Mouse (Mus musculus) cortical plate, adult 2 months (tissue): ENCODE results near the gene Ssu72. TPM values are rescaled to one million over a fixed set of nuclear protein-coding genes. Genes with fewer than 3 reads are reported as not detected.

ENCODE experiments used
- H3K27ac ChIP-seq: fragments of 200-500 bp; 2 replicates; pipeline ENCODE4 v1.5.1; 2012; ENCODE audit warnings: low read length, control low read depth, inconsistent platforms; ENCODE audit not compliant: insufficient read depth
- H3K4me1 ChIP-seq: fragments of 200-500 bp; 2 replicates; pipeline ENCODE4 v1.6.1; 2011; ENCODE audit warnings: low read length; ENCODE audit not compliant: control insufficient read depth, insufficient read depth
- H3K4me3 ChIP-seq: fragments of 200-500 bp; 2 replicates; pipeline ENCODE4 v1.5.1; 2011; ENCODE audit warnings: mild to moderate bottlenecking, low read length, control low read depth; ENCODE audit not compliant: insufficient read depth
- CTCF ChIP-seq: fragments of 200-500 bp; IDR thresholded peaks from 2 replicates; pipeline ENCODE4 v1.5.1; 2011; ENCODE audit warnings: mild to moderate bottlenecking, control low read depth, low read length; ENCODE audit not compliant: insufficient read depth; ENCODE audit errors: extremely low read depth
- POLR2A ChIP-seq: fragments of 200-500 bp; IDR thresholded peaks from 2 replicates; pipeline ENCODE4 v1.6.1; 2011; ENCODE audit warnings: mild to moderate bottlenecking, low read length, control low read depth; ENCODE audit not compliant: insufficient read depth; ENCODE audit errors: extremely low read depth
- polyA plus RNA-seq: library from polyadenylated mRNA; depleted of rRNA; stranded (reverse); fragments of >200 nt; gene quantifications from 2 replicates; pipeline ENCODE4 v1.2.3, GENCODE M21; 2012

Ssu72 gene
- polyA plus RNA-seq, 1 experiment, result 138 TPM

- Histone ChIP-seq H3K4me3 (no peak overlapping the region), H3K27ac (no peak overlapping the region), H3K4me1 (peaks cover 2% of the 10 kb centered on the region; the same call in 1 of the 2 replicates)
- TF ChIP-seq CTCF (peak; percentile 47; the same call in 1 of the 2 replicates), POLR2A (no peak)
These were observed 4.2 kb upstream of the Ssu72 start for GRCm38 (mm10) chr4:155700425-155700824.

- no peak overlapping the region for H3K4me3 ChIP-seq
- H3K27ac ChIP-seq, result no peak overlapping the region
- TF ChIP-seq POLR2A (no peak), CTCF (no peak)
- H3K4me1 ChIP-seq, result peaks cover 2% of the 10 kb centered on the region
These were observed 1.1 kb upstream of the Ssu72 start for GRCm38 (mm10) chr4:155703425-155703929.

GRCm38 (mm10) chr4:155705592-155705929 is 961 bp downstream of the Ssu72 start:
- TF ChIP-seq POLR2A (no peak), CTCF (no peak)
- H3K4me1 ChIP-seq, result peaks cover 6% of the 10 kb centered on the region
- peak overlapping the region; percentile 95 for H3K4me3 ChIP-seq
- peak overlapping the region; percentile 98 for H3K27ac ChIP-seq

- Histone ChIP-seq H3K4me3 (no peak overlapping the region), H3K27ac (no peak overlapping the region), H3K4me1 (peaks cover 11% of the 10 kb centered on the region)
- TF ChIP-seq CTCF (no peak), POLR2A (no peak)
These were observed 4.0 kb downstream of the Ssu72 start for GRCm38 (mm10) chr4:155708582-155708981.

- H3K4me3 ChIP-seq, result no peak overlapping the region
- H3K4me1 ChIP-seq, result peaks cover 11% of the 10 kb centered on the region
- H3K27ac ChIP-seq, result no peak overlapping the region
- TF ChIP-seq CTCF (no peak), POLR2A (no peak)
These were observed 4.4 kb downstream of the Ssu72 start for GRCm38 (mm10) chr4:155708988-155709387.

GRCm38 (mm10) chr4:155710521-155711252 is 6.1 kb downstream of the Ssu72 start:
- peak overlapping the region; percentile 56 for H3K27ac ChIP-seq
- H3K4me3 ChIP-seq, result no peak overlapping the region
- TF ChIP-seq POLR2A (no peak), CTCF (no peak)
- peaks cover 11% of the 10 kb centered on the region for H3K4me1 ChIP-seq

GRCm38 (mm10) chr4:155721668-155722083 is 17.1 kb downstream of the Ssu72 start:
- no peak overlapping the region for H3K27ac ChIP-seq
- no peak overlapping the region for H3K4me3 ChIP-seq
- TF ChIP-seq CTCF, result peak; percentile 57
- no peak for TF ChIP-seq POLR2A
- H3K4me1 ChIP-seq, result no peaks in the 10 kb centered on the region

GRCm38 (mm10) chr4:155727993-155728392 is 23.4 kb downstream of the Ssu72 start:
- TF ChIP-seq POLR2A (no peak), CTCF (no peak)
- no peak overlapping the region for H3K4me3 ChIP-seq
- no peaks in the 10 kb centered on the region for H3K4me1 ChIP-seq
- no peak overlapping the region for H3K27ac ChIP-seq

- Histone ChIP-seq H3K4me1 (peaks cover 8% of the 10 kb centered on the region), H3K4me3 (no peak overlapping the region), H3K27ac (no peak overlapping the region)
- TF ChIP-seq POLR2A (no peak), CTCF (no peak)
These were observed 28.7 kb downstream of the Ssu72 start for GRCm38 (mm10) chr4:155733267-155733666.

- peaks cover 11% of the 10 kb centered on the region for H3K4me1 ChIP-seq
- peak within 1 kb of the TSS; percentile 54 for H3K27ac ChIP-seq
- H3K4me3 ChIP-seq, result peak within 1 kb of the TSS; percentile 52
- TF ChIP-seq POLR2A (0 out of 2 replicates have a peak, but pooled peaks have one; percentile 39), CTCF (no peak)
These were observed 29.8 kb downstream of the Ssu72 start, which contains the start of gene Tmem240 for GRCm38 (mm10) chr4:155734350-155734941. Gene Tmem240, plus strand, starts transcription at chr4:155734800.
